Mouse (Mus musculus): ENCODE results near the gene Gas2l3. TPM values are rescaled to one million over a fixed set of nuclear protein-coding genes. Genes with fewer than 3 reads are reported as not detected.

Gas2l3 gene
- total and polyA plus RNA-seq, 3 experiments = 0.59 to 2.8 (median 1.0) TPM

GRCm38 (mm10) chr10:89423164-89423778 lies 20.5 kb downstream of the Gas2l3 start:
- TF ChIP-seq EP300 (IDR thresholded peaks at IDR 0.05; ENCODE audit: insufficient read depth, low read depth, low read length) (no peak), POLR2A (IDR thresholded peaks at IDR 0.05; ENCODE audit: insufficient read depth, low read depth, low read length) (no peak), CTCF (IDR thresholded peaks at IDR 0.05) (no peak)
- intact Hi-C loops (cut with DNase I) = no loop called here
- WGBS = 92% methylated on average over 9 of the region's 9 CpGs
- no peak for DNase-seq
- Histone ChIP-seq H3K36me3 (ENCODE audit: control insufficient read depth, insufficient read depth, low read length) (no peaks in the 10 kb centered on the region), H3K27me3 (ENCODE audit: control insufficient read depth, insufficient read depth, low read length) (no peaks in the 10 kb centered on the region), H3K4me1 (ENCODE audit: control insufficient read depth, insufficient read depth, low read length) (no peaks in the 10 kb centered on the region), H3K27ac (no peak overlapping the region), H3K4me3 (no peak overlapping the region), H3K79me2 (replicated peaks; ENCODE audit: control insufficient read depth, insufficient read depth, low read length) (no peaks in the 10 kb centered on the region), H3K9ac (ENCODE audit: low read depth, low read length) (no peak overlapping the region)

- H3K9ac ChIP-seq (ENCODE audit: low read depth, low read length) = no peak overlapping the region
- H3K27ac ChIP-seq = no peak overlapping the region
- intact Hi-C loops (cut with DNase I) = no loop called here
- no peak overlapping the region for H3K4me3 ChIP-seq
- no peaks in the 10 kb centered on the region for H3K27me3 ChIP-seq (ENCODE audit: control insufficient read depth, insufficient read depth, low read length)
- H3K79me2 ChIP-seq (replicated peaks; ENCODE audit: control insufficient read depth, insufficient read depth, low read length) = no peaks in the 10 kb centered on the region
- WGBS = 88% methylated on average over 8 of the region's 8 CpGs
- H3K4me1 ChIP-seq (ENCODE audit: control insufficient read depth, insufficient read depth, low read length) = no peaks in the 10 kb centered on the region
- DNase-seq = no peak
- H3K36me3 ChIP-seq (ENCODE audit: control insufficient read depth, insufficient read depth, low read length) = no peaks in the 10 kb centered on the region
- no peak for TF ChIP-seq EP300 (IDR thresholded peaks at IDR 0.05; ENCODE audit: insufficient read depth, low read depth, low read length)
- TF ChIP-seq CTCF (IDR thresholded peaks at IDR 0.05) = no peak
- TF ChIP-seq POLR2A (IDR thresholded peaks at IDR 0.05; ENCODE audit: insufficient read depth, low read depth, low read length) = no peak
These were observed 21.1 kb downstream of the Gas2l3 start for GRCm38 (mm10) chr10:89422504-89423158.

- Histone ChIP-seq H3K79me2 (replicated peaks; ENCODE audit: control insufficient read depth, insufficient read depth, low read length) (no peaks in the 10 kb centered on the region), H3K4me1 (ENCODE audit: control insufficient read depth, insufficient read depth, low read length) (no peaks in the 10 kb centered on the region), H3K27ac (no peak overlapping the region), H3K4me3 (no peak overlapping the region), H3K36me3 (ENCODE audit: control insufficient read depth, insufficient read depth, low read length) (no peaks in the 10 kb centered on the region), H3K9ac (ENCODE audit: low read depth, low read length) (no peak overlapping the region), H3K27me3 (ENCODE audit: control insufficient read depth, insufficient read depth, low read length) (no peaks in the 10 kb centered on the region)
- intact Hi-C loops (cut with DNase I) = no loop called here
- DNase-seq = no peak
- WGBS = 97% methylated on average over 2 of the region's 2 CpGs
- TF ChIP-seq POLR2A (IDR thresholded peaks at IDR 0.05; ENCODE audit: insufficient read depth, low read depth, low read length) (no peak), EP300 (IDR thresholded peaks at IDR 0.05; ENCODE audit: insufficient read depth, low read depth, low read length) (no peak), CTCF (IDR thresholded peaks at IDR 0.05) (no peak)
These were observed 25.8 kb downstream of the Gas2l3 start for GRCm38 (mm10) chr10:89417966-89418365.

- H3K4me1 ChIP-seq (ENCODE audit: control insufficient read depth, insufficient read depth, low read length) = no peaks in the 10 kb centered on the region
- intact Hi-C loops (cut with DNase I) = no loop called here
- H3K79me2 ChIP-seq (replicated peaks; ENCODE audit: control insufficient read depth, insufficient read depth, low read length) = no peaks in the 10 kb centered on the region
- H3K36me3 ChIP-seq (ENCODE audit: control insufficient read depth, insufficient read depth, low read length) = no peaks in the 10 kb centered on the region
- H3K9ac ChIP-seq (ENCODE audit: low read depth, low read length) = no peak overlapping the region
- H3K4me3 ChIP-seq = no peak overlapping the region
- no peak for DNase-seq
- WGBS = 87% methylated on average over 3 of the region's 3 CpGs
- no peaks in the 10 kb centered on the region for H3K27me3 ChIP-seq (ENCODE audit: control insufficient read depth, insufficient read depth, low read length)
- no peak for TF ChIP-seq CTCF (IDR thresholded peaks at IDR 0.05)
- TF ChIP-seq EP300 (IDR thresholded peaks at IDR 0.05; ENCODE audit: insufficient read depth, low read depth, low read length) = no peak
- no peak for TF ChIP-seq POLR2A (IDR thresholded peaks at IDR 0.05; ENCODE audit: insufficient read depth, low read depth, low read length)
- no peak overlapping the region for H3K27ac ChIP-seq
These were observed 28.3 kb downstream of the Gas2l3 start for GRCm38 (mm10) chr10:89415478-89415877.

GRCm38 (mm10) chr10:89407551-89407950 lies 36.2 kb downstream of the Gas2l3 start:
- 69% methylated on average over 1 of the region's 1 CpGs for WGBS
- no peak overlapping the region for H3K4me3 ChIP-seq
- intact Hi-C loops (cut with DNase I) = no loop called here
- DNase-seq = no peak
- no peaks in the 10 kb centered on the region for H3K27me3 ChIP-seq (ENCODE audit: control insufficient read depth, insufficient read depth, low read length)
- no peaks in the 10 kb centered on the region for H3K4me1 ChIP-seq (ENCODE audit: control insufficient read depth, insufficient read depth, low read length)
- H3K27ac ChIP-seq = no peak overlapping the region
- H3K79me2 ChIP-seq (replicated peaks; ENCODE audit: control insufficient read depth, insufficient read depth, low read length) = no peaks in the 10 kb centered on the region
- H3K36me3 ChIP-seq (ENCODE audit: control insufficient read depth, insufficient read depth, low read length) = no peaks in the 10 kb centered on the region
- H3K9ac ChIP-seq (ENCODE audit: low read depth, low read length) = no peak overlapping the region
- no peak for TF ChIP-seq EP300 (IDR thresholded peaks at IDR 0.05; ENCODE audit: insufficient read depth, low read depth, low read length)
- no peak for TF ChIP-seq CTCF (IDR thresholded peaks at IDR 0.05)
- TF ChIP-seq POLR2A (IDR thresholded peaks at IDR 0.05; ENCODE audit: insufficient read depth, low read depth, low read length) = no peak

- no peaks in the 10 kb centered on the region for H3K36me3 ChIP-seq (ENCODE audit: control insufficient read depth, insufficient read depth, low read length)
- H3K4me3 ChIP-seq = no peak overlapping the region
- WGBS = 76% methylated on average over 5 of the region's 6 CpGs
- no peak overlapping the region for H3K9ac ChIP-seq (ENCODE audit: low read depth, low read length)
- no peak for DNase-seq
- H3K79me2 ChIP-seq (replicated peaks; ENCODE audit: control insufficient read depth, insufficient read depth, low read length) = no peaks in the 10 kb centered on the region
- H3K27me3 ChIP-seq (ENCODE audit: control insufficient read depth, insufficient read depth, low read length) = no peaks in the 10 kb centered on the region
- H3K4me1 ChIP-seq (ENCODE audit: control insufficient read depth, insufficient read depth, low read length) = no peaks in the 10 kb centered on the region
- H3K27ac ChIP-seq = no peak overlapping the region
- no peak for TF ChIP-seq POLR2A (IDR thresholded peaks at IDR 0.05; ENCODE audit: insufficient read depth, low read depth, low read length)
- no peak for TF ChIP-seq CTCF (IDR thresholded peaks at IDR 0.05)
- no peak for TF ChIP-seq EP300 (IDR thresholded peaks at IDR 0.05; ENCODE audit: insufficient read depth, low read depth, low read length)
- intact Hi-C loops (cut with DNase I) = no loop called here
These were observed 36.9 kb downstream of the Gas2l3 start for GRCm38 (mm10) chr10:89406733-89407484.

Data from heart, adult 2 months (tissue).